Mouse (Mus musculus) embryonic stem cell, embryonic (primary cell): ENCODE measurements around the gene App.

Source experiments
- CTCF ChIA-PET, 4 experiments: fragments of 300-600 bp in 2 of 4; fragments of 350-600 bp in 2 of 4; sonication (Branson Sonifier 250); formaldehyde crosslinking; loops; one replicate each; lab custom pipeline; 2022; ENCODE audit warnings: inconsistent platforms in 2 of 4; lab: Charles Lee
- POLR2A ChIA-PET, 4 experiments: fragments of 300-600 bp in 2 of 4; fragments of 350-600 bp in 2 of 4; sonication (Branson Sonifier 250); formaldehyde crosslinking; loops; one replicate each; lab custom pipeline; 2022; ENCODE audit warnings: antibody characterized with exemption in 4 of 4, inconsistent platforms in 1 of 4; lab: Charles Lee

App gene

DNA sequence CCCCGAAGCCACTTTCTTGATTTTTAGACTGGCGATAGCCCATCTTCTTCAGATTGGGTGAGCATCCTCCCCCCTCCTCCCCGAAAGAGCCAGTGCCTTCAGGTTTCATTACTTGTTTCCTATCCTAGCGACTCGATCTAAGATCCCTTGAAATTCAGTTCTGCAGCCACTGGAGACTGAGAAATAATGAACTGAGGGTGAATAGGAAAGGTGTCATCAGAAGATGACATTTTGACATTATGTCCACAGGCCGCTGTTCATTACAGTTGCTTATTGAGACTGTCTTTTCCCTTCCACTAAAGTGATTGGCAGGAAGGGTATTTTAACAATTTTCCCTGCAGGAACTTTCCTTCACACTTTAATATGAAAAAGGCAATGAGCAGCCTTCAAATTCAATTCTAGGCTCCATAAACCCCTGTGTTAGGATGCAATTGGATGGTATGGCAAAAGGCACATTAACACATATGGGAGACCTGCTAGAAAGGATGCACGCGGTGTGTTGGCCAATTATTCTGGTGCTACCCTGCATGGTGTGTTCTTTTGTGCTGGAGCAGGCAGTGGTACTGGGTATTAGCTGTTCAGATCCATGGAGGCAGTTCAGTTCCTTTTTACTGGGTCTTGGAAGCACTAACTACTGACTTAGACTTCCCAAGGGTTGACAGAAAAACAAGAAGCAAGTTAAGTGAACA, 261.9 kb downstream of the App start:
- POLR2A ChIA-PET: no interaction called here
- CTCF ChIA-PET: no interaction called here

DNA sequence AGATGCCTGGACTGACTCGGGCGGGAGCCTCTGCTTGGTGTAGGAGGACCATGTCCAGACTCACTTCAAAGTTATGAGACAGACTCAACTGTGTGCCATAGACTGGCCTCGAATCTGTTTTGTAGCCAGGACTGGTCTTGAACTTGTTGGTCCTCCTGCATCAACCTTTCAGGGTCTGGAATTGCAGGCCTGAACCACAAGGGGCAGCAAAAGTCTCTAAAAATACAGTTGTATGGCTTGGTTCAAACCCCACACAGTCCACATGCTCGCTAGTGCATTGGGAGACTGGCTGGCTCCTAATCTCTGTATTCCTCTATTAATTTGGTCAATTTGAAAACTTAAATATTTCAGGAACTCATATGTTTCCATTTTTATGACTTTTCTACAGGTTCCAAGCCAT, 270.6 kb downstream of the App start:
- ChIA-PET POLR2A (no interaction called here), CTCF (no interaction called here)
